Mouse (Mus musculus): ENCODE data around the gene Kctd21. TPM values are rescaled to one million over a fixed set of nuclear protein-coding genes. Genes with fewer than 3 reads are reported as not detected.
A peak's percentile ranks its signal among the peaks of the same experiment; 100 is the strongest.

Kctd21 gene
- polyA plus RNA-seq, 1 experiment from 2014 or later = 1.4 TPM

DNA sequence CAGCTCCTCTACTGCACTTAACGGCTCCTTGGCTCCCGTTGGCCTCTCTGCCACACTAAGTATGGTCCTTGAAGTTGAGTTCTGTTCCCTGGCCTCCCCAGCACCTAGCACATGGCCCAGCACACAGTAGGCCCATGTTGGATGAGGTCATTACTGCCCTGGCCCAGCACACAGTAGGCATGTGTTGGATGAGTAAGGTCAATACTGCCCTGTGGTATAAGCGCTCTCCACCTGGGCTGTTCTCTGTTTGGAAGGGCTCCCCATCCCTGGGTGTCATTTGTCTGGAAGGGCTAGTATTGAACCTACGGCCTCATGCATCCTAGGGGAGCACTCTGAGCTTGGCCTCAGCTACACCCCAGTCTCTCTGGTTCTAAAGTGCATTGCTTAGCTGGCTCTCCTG lies 4.8 kb upstream of the Kctd21 start:
- Histone ChIP-seq H3K4me3 (ENCODE audit: low read depth, low read length) (no peak overlapping the region), H3K9ac (ENCODE audit: low read depth, low read length) (no peak overlapping the region), H3K9me3 (ENCODE audit: control insufficient read depth) (no peaks in the 10 kb centered on the region), H3K27me3 (replicated peaks; ENCODE audit: control insufficient read depth, insufficient read depth, low read length) (peaks cover 25% of the 10 kb centered on the region), H3K4me2 (replicated peaks; ENCODE audit: low read depth) (no peak overlapping the region), H3K27ac (ENCODE audit: low read depth, low read length) (no peak overlapping the region), H3K36me3 (ENCODE audit: control insufficient read depth, insufficient read depth) (no peaks in the 10 kb centered on the region), H3K4me1 (replicated peaks; ENCODE audit: control insufficient read depth, insufficient read depth, low read length) (peaks cover 3% of the 10 kb centered on the region; the same call in 1 of the 2 replicates)
- no peak for TF ChIP-seq CTCF (IDR thresholded peaks at IDR 0.05; ENCODE audit: low read depth)
- no peak for ATAC-seq
- 92% methylated on average over 4 of the region's 4 CpGs for WGBS

DNA sequence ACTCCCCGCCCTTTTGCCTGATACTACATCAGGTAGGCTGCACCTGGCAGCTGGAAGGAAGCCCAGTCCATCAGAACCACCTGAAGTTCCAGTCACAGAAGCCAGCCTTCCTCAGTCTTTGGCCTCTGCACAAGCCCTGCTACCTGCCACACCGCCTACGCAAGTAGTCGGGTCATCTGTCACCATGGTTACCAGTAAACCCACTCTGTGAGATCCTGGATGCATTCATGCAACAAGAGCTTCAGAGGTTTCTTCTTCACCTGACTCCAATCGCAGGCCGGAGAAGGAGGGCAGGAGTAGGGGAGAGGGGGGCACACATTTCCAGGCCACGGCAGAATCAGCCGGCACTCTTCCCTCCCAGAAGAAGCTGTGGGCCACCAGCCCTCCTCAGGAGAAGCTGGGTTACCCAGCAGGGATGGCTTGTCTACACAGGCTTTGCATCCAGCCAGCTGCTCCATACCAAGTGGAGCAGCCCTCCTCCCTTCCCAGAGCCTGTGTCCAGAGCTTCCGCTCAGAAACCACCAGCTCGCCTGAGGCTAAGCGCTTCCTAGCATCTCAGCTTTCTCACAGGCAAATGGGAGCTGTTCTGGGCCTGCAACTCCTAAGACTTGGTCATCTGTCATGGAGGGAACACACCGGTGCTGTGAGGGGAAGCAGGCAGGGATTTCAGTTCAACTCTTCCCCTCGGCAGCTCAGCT lies 3.1 kb upstream of the Kctd21 start:
- Histone ChIP-seq H3K27me3 (replicated peaks; ENCODE audit: control insufficient read depth, insufficient read depth, low read length) (peaks cover 25% of the 10 kb centered on the region), H3K4me2 (replicated peaks; ENCODE audit: low read depth) (no peak overlapping the region), H3K4me1 (replicated peaks; ENCODE audit: control insufficient read depth, insufficient read depth, low read length) (peaks cover 3% of the 10 kb centered on the region; the same call in 1 of the 2 replicates), H3K36me3 (ENCODE audit: control insufficient read depth, insufficient read depth) (no peaks in the 10 kb centered on the region), H3K9me3 (ENCODE audit: control insufficient read depth) (no peaks in the 10 kb centered on the region), H3K27ac (ENCODE audit: low read depth, low read length) (no peak overlapping the region), H3K9ac (ENCODE audit: low read depth, low read length) (no peak overlapping the region), H3K4me3 (ENCODE audit: low read depth, low read length) (no peak overlapping the region)
- TF ChIP-seq CTCF (IDR thresholded peaks at IDR 0.05; ENCODE audit: low read depth) = no peak
- WGBS = 67% methylated on average over 13 of the region's 13 CpGs
- no peak for ATAC-seq

DNA sequence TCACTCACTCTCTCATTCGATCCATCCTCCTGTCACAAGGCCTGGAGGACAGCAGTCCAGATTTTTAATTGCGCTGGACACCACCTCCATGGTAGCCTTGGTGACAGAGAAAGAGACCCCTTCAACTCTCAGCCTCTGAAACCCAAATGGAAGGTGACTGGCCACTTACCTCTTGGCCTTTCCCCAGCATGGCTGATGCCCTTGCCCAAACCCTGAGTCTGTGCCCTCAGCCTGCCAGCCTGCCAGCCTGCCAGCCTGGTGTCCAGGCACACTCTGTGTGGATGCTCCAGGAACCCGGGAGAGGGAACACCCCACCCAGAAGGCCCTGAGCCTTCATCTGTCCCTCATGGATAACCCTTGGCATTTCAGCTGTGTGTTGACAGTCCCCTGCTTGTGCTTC lies 2.5 kb upstream of the Kctd21 start:
- H3K4me1 ChIP-seq (replicated peaks; ENCODE audit: control insufficient read depth, insufficient read depth, low read length) = peaks cover 3% of the 10 kb centered on the region; the same call in 1 of the 2 replicates
- WGBS = 85% methylated on average over 3 of the region's 3 CpGs
- no peak for ATAC-seq

DNA sequence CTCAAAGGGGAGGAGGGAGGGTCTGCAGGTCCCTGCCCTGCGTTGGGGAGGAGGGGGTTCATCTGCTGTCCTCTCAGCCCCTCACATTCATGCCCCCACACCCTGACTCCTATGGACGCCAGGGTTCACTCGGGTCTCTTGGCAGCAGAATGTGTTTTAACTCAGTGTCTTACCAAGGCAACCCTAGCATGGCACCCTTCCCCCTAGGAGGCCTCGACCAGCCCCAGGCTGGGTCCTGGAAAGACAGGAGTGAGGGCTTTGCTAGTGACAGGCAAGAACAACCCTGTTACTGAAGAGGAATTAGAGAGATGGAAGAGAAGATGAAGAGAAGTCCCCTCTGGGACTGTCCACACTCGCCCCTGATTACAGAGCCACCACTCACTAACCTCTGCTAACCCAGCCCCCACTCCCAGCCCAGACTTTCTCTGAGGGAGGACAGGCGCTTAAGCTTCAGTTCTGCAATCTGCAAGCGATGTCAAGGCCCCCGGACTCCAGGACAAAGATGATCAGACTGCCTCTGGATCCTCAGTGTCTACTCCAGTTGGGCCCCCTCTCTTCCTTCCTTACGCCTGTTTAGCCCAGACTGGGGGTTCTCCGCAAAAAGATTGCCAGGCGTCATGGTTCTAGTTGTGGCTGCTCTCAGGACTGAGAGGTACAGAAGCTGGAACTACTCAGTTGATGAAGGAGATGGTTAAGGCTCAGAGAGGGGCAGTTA lies 1.0 kb upstream of the Kctd21 start:
- no peak for ATAC-seq
- H3K36me3 ChIP-seq (ENCODE audit: control insufficient read depth, insufficient read depth) = no peaks in the 10 kb centered on the region
- 57% methylated on average over 11 of the region's 11 CpGs for WGBS

More for the DNA sequence above, 2.5 kb upstream of the Kctd21 start:
- Histone ChIP-seq H3K9ac (ENCODE audit: low read depth, low read length) (no peak overlapping the region), H3K4me3 (ENCODE audit: low read depth, low read length) (no peak overlapping the region), H3K36me3 (ENCODE audit: control insufficient read depth, insufficient read depth) (no peaks in the 10 kb centered on the region), H3K4me2 (replicated peaks; ENCODE audit: low read depth) (no peak overlapping the region), H3K27ac (ENCODE audit: low read depth, low read length) (no peak overlapping the region), H3K9me3 (ENCODE audit: control insufficient read depth) (no peaks in the 10 kb centered on the region), H3K27me3 (replicated peaks; ENCODE audit: control insufficient read depth, insufficient read depth, low read length) (peaks cover 19% of the 10 kb centered on the region)
- TF ChIP-seq CTCF (IDR thresholded peaks at IDR 0.05; ENCODE audit: low read depth) = no peak

DNA sequence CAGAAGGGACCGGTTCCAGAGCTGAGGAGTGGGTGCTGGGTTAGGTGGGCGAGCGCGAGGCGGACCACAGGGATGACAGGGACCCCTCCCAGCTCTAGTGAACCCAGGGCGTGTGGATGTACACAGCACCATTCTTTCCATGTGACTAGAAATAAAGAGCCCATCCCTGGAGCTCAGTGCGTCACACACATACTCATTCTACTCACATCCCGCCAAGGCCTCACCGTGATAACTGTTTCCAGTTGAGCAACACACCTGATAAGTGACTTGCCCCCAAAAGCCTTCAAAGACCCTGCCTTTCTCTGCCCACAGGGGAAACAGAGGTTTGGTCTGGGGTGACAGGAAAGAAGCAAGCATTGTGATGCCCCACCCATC lies 527 bp downstream of the Kctd21 start:
- no peak for TF ChIP-seq CTCF (IDR thresholded peaks at IDR 0.05; ENCODE audit: low read depth)
- Histone ChIP-seq H3K27me3 (replicated peaks; ENCODE audit: control insufficient read depth, insufficient read depth, low read length) (no peaks in the 10 kb centered on the region), H3K36me3 (ENCODE audit: control insufficient read depth, insufficient read depth) (no peaks in the 10 kb centered on the region), H3K9ac (ENCODE audit: low read depth, low read length) (peak overlapping the region; percentile 65), H3K4me1 (replicated peaks; ENCODE audit: control insufficient read depth, insufficient read depth, low read length) (peaks cover 3% of the 10 kb centered on the region; the same call in 1 of the 2 replicates), H3K27ac (ENCODE audit: low read depth, low read length) (no peak overlapping the region), H3K4me2 (replicated peaks; ENCODE audit: low read depth) (peak overlapping the region; percentile 94), H3K9me3 (ENCODE audit: control insufficient read depth) (no peaks in the 10 kb centered on the region), H3K4me3 (ENCODE audit: low read depth, low read length) (peak overlapping the region; percentile 88)
- peak; percentile 39 for ATAC-seq
- 4% methylated on average over 9 of the region's 9 CpGs for WGBS

More for the DNA sequence above, 1.0 kb upstream of the Kctd21 start:
- Histone ChIP-seq H3K27me3 (replicated peaks; ENCODE audit: control insufficient read depth, insufficient read depth, low read length) (peaks cover 5% of the 10 kb centered on the region; the same call in 1 of the 2 replicates), H3K9ac (ENCODE audit: low read depth, low read length) (peak overlapping the region; percentile 42; the same call in 1 of the 2 replicates), H3K4me2 (replicated peaks; ENCODE audit: low read depth) (peak overlapping the region; percentile 94), H3K4me1 (replicated peaks; ENCODE audit: control insufficient read depth, insufficient read depth, low read length) (peaks cover 3% of the 10 kb centered on the region; the same call in 1 of the 2 replicates), H3K9me3 (ENCODE audit: control insufficient read depth) (no peaks in the 10 kb centered on the region), H3K4me3 (ENCODE audit: low read depth, low read length) (peak overlapping the region; percentile 88), H3K27ac (ENCODE audit: low read depth, low read length) (no peak overlapping the region)
- TF ChIP-seq CTCF (IDR thresholded peaks at IDR 0.05; ENCODE audit: low read depth) = no peak

DNA sequence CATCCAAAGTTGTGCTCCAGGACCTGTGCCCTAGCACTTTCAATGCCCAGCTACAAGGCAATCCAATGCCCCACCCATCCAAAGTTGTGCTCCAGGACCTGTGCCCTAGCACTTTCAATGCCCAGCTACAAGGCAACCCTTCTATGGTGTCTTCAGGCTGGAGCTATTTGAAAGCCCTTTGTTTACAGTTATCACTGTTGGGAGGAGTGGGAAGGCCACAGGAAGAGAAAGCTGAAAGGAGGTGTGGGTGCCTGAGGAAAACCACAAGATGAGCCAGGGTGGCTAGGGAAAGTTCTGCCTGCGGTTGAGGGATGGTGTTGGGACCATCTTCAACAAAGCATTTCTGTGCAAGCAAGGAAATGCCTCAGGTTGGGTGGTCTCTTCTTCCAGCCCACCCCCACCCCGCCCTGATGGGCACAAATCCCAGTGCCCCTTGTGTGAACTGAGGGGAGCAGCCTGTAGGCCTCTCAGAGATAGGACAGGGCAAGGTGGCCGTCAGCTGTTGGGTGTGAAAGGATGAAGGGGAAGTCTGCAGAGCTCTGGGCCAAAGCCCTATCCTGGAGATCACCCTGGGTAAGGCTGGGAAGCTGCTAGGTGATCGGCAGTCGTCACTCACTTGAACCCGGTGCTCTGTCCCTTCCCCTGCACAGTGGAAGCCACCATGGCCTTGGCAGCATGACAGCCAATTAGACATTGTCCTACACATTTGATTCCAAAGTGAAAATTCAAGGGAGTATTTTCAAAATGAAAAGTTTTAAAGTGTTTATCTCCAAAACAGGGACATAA lies 1.2 kb downstream of the Kctd21 start:
- Histone ChIP-seq H3K27ac (ENCODE audit: low read depth, low read length) (no peak overlapping the region), H3K36me3 (ENCODE audit: control insufficient read depth, insufficient read depth) (no peaks in the 10 kb centered on the region), H3K4me2 (replicated peaks; ENCODE audit: low read depth) (peak overlapping the region; percentile 94), H3K9ac (ENCODE audit: low read depth, low read length) (0 out of 2 replicates have a peak overlapping the region, but pooled peaks have one; percentile 65), H3K4me1 (replicated peaks; ENCODE audit: control insufficient read depth, insufficient read depth, low read length) (peaks cover 3% of the 10 kb centered on the region; the same call in 1 of the 2 replicates), H3K9me3 (ENCODE audit: control insufficient read depth) (no peaks in the 10 kb centered on the region), H3K27me3 (replicated peaks; ENCODE audit: control insufficient read depth, insufficient read depth, low read length) (no peaks in the 10 kb centered on the region), H3K4me3 (ENCODE audit: low read depth, low read length) (no peak overlapping the region)
- no peak for TF ChIP-seq CTCF (IDR thresholded peaks at IDR 0.05; ENCODE audit: low read depth)
- no peak for ATAC-seq
- 85% methylated on average over 6 of the region's 6 CpGs for WGBS

All from intestine, postnatal 0 days (tissue).